Mouse (Mus musculus) G1E (cell line): Measurements from ENCODE around the gene Qpct.

ENCODE experiments used
- CTCF ChIP-seq: IDR thresholded peaks from 2 replicates; pipeline ENCODE4 v1.5.1; 2012; ENCODE audit warnings: low read depth, low read length, inconsistent platforms, mixed read lengths
- GATA1 ChIP-seq: IDR thresholded peaks from 2 replicates; pipeline ENCODE4 v1.6.1; 2012; ENCODE audit warnings: borderline replicate concordance, low read length, inconsistent platforms, mixed read lengths
- TAL1 ChIP-seq: conservative IDR thresholded peaks from 2 replicates; pipeline ENCODE4 v1.6.1; 2012; ENCODE audit warnings: low read depth, low read length, inconsistent platforms, mixed read lengths

- TF ChIP-seq CTCF = no peak
- TF ChIP-seq GATA1 = no peak
- no peak for TF ChIP-seq TAL1
Measured at GRCm38 (mm10) chr17:79019726-79020207, 31.9 kb upstream of the Qpct start.
